Mouse (Mus musculus) midbrain, postnatal 0 days (tissue): ENCODE measurements around the gene Pde6h. TPM values are rescaled to one million over a fixed set of nuclear protein-coding genes. Genes with fewer than 3 reads are reported as not detected.
A peak's percentile ranks its signal among the peaks of the same experiment; 100 is the strongest.

ENCODE experiments used
- ATAC-seq: fragments of 200-750 bp; cut with Nextera tagmentation; 2 replicates; pipeline ENCODE4 v1.8.0; 2017; ENCODE audit warnings: moderate number of reproducible peaks, mild to moderate bottlenecking, moderate TSS enrichment, moderate library complexity; ENCODE audit not compliant: low FRiP score
- DNase-seq: peaks from one replicate; pipeline ENCODE4 v3.0.0-alpha.2; 2015; ENCODE audit warnings: low spot score
- H3K27ac ChIP-seq: fragments of 300-500 bp; sonication (generic); 2 replicates; pipeline ENCODE4 v1.5.1; 2014; ENCODE audit warnings: low read depth, mild to moderate bottlenecking, low read length, mixed read lengths
- H3K27me3 ChIP-seq: fragments of 300-500 bp; sonication (generic); 2 replicates; pipeline ENCODE4 v1.6.1; 2014; ENCODE audit warnings: low read length, control low read depth, mixed read lengths; ENCODE audit not compliant: insufficient read depth
- H3K36me3 ChIP-seq: fragments of 300-500 bp; sonication (generic); 2 replicates; pipeline ENCODE4 v1.6.1; 2014; ENCODE audit warnings: low read length, control low read depth, mixed read lengths; ENCODE audit not compliant: insufficient read depth
- H3K4me1 ChIP-seq: fragments of 300-500 bp; sonication (generic); 2 replicates; pipeline ENCODE4 v1.6.1; 2014; ENCODE audit warnings: mild to moderate bottlenecking, control low read depth, antibody characterized with exemption, low read length, mixed read lengths; ENCODE audit not compliant: insufficient read depth
- H3K4me2 ChIP-seq: fragments of 300-500 bp; sonication (generic); 2 replicates; pipeline ENCODE4 v1.6.1; 2014; ENCODE audit warnings: low read depth, mild to moderate bottlenecking, low read length, mixed read lengths; ENCODE audit not compliant: poor library complexity, severe bottlenecking
- H3K4me3 ChIP-seq: fragments of 300-500 bp; sonication (generic); 2 replicates; pipeline ENCODE4 v1.5.1; 2014; ENCODE audit warnings: low read depth, mild to moderate bottlenecking, low read length, moderate library complexity
- H3K9ac ChIP-seq: fragments of 300-500 bp; sonication (generic); replicated peaks from 2 replicates; pipeline ENCODE4 v1.6.1; 2014; ENCODE audit warnings: mild to moderate bottlenecking, low read length, moderate library complexity, mixed read lengths; ENCODE audit not compliant: poor library complexity, severe bottlenecking
- H3K9me3 ChIP-seq: fragments of 300-500 bp; sonication (generic); 2 replicates; pipeline ENCODE4 v1.6.1; 2016; ENCODE audit warnings: low read length, control low read depth
- CTCF ChIP-seq: IDR thresholded peaks from 2 replicates; pipeline ENCODE4 v1.5.1; 2016; ENCODE audit warnings: antibody characterized with exemption, mild to moderate bottlenecking
- WGBS: fragments of 180-500 bp; shearing (Covaris S2); extraction: QIAGEN DNeasy Blood & Tissue Kit; methylation state at CpG from one replicate; pipeline ENCODE4 v1.1.7; 2014; 5-methylcytosine and 5-hydroxymethylcytosine counted together
- polyA plus RNA-seq: library from polyadenylated mRNA; unstranded; fragments of >200 nt; fragmentation: Nextera tagmentation; extraction: Ambion mirVana; gene quantifications from 2 replicates; pipeline ENCODE4 v1.2.1, GENCODE M21; 2015
- total RNA-seq: library from RNA; depleted of rRNA; stranded (reverse); fragments of >200 nt; gene quantifications from 2 replicates; pipeline ENCODE4 v1.2.3, GENCODE M21; 2014

Gene Pde6h
- total and polyA plus RNA-seq, 2 experiments from 2014 or later = 0.05 to 0.84 TPM

DNA sequence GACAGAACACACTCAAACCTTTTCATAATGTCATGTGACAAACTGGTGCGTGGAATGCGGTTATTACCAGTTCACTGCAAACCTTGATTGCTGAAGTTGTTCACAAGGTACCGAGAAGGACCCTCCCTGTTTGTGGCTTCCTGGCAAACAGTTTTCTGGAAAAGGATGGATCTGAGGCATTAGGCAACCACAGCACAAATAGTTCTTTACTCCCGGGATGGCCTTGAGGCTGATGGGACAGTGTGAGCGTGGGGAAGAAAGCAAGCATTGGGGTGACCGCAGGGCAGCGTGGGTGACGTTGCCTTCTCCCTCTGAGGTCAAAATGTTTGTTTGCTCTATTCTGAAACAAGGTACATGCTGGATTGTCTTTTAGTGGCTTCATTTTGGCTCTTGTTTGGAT is 31.1 kb downstream of the Pde6h start:
- no peak for TF ChIP-seq CTCF
- H3K4me2 ChIP-seq = no peak overlapping the region
- no peaks in the 10 kb centered on the region for H3K4me1 ChIP-seq
- DNase-seq (no peak), ATAC-seq (no peak)
- no peaks in the 10 kb centered on the region for H3K9me3 ChIP-seq
- no peak overlapping the region for H3K4me3 ChIP-seq
- WGBS = 96% methylated on average over 8 of the region's 8 CpGs
- H3K27ac ChIP-seq = no peak overlapping the region
- H3K27me3 ChIP-seq = no peaks in the 10 kb centered on the region
- no peaks in the 10 kb centered on the region for H3K36me3 ChIP-seq
- no peak overlapping the region for H3K9ac ChIP-seq

GRCm38 (mm10) chr6:136955240-136955639 is 31.6 kb downstream of the Pde6h start:
- Histone ChIP-seq H3K36me3 (no peaks in the 10 kb centered on the region), H3K27me3 (no peaks in the 10 kb centered on the region), H3K4me2 (no peak overlapping the region), H3K9ac (no peak overlapping the region), H3K9me3 (no peaks in the 10 kb centered on the region), H3K4me1 (no peaks in the 10 kb centered on the region), H3K27ac (no peak overlapping the region), H3K4me3 (no peak overlapping the region)
- TF ChIP-seq CTCF = no peak
- ATAC-seq = no peak
- WGBS = 87% methylated on average over 3 of the region's 3 CpGs
- no peak for DNase-seq

- TF ChIP-seq CTCF = no peak
- Histone ChIP-seq H3K4me2 (no peak overlapping the region), H3K27ac (no peak overlapping the region), H3K9ac (no peak overlapping the region), H3K27me3 (no peaks in the 10 kb centered on the region), H3K4me3 (no peak overlapping the region), H3K4me1 (no peaks in the 10 kb centered on the region), H3K36me3 (no peaks in the 10 kb centered on the region), H3K9me3 (no peaks in the 10 kb centered on the region)
- ATAC-seq = no peak
- WGBS = 68% methylated on average over 7 of the region's 7 CpGs
- no peak for DNase-seq
Measured at GRCm38 (mm10) chr6:136957062-136957461, 33.4 kb downstream of the Pde6h start.

GRCm38 (mm10) chr6:136959131-136959530 is 35.5 kb downstream of the Pde6h start:
- H3K4me3 ChIP-seq = no peak overlapping the region
- H3K27ac ChIP-seq = no peak overlapping the region
- no peaks in the 10 kb centered on the region for H3K4me1 ChIP-seq
- no peak for TF ChIP-seq CTCF
- H3K9ac ChIP-seq = no peak overlapping the region
- no peak overlapping the region for H3K4me2 ChIP-seq
- H3K36me3 ChIP-seq = no peaks in the 10 kb centered on the region
- ATAC-seq = no peak
- no peak for DNase-seq
- no peaks in the 10 kb centered on the region for H3K9me3 ChIP-seq
- WGBS = 71% methylated on average over 11 of the region's 11 CpGs
- H3K27me3 ChIP-seq = no peaks in the 10 kb centered on the region

DNA sequence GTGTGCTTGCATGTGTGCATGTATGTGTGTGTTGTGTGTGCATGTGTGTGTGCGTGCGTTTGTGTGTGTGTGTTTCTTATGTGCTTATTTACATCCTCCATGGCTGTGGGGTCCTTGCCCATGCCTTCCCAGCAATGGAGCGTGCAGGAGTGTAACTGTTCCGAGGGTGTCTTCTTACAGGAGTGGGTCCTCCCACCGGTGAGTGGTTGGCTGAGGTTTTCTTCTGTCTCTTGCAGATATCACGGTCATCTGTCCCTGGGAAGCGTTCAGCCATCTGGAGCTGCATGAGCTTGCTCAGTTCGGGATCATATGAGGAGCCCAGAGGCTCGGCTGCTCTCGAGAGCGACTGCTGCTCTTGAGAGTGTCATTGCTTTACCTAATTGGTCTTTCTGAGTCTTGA is 39.3 kb downstream of the Pde6h start:
- 90% methylated on average over 11 of the region's 11 CpGs for WGBS
- Histone ChIP-seq H3K4me1 (no peaks in the 10 kb centered on the region), H3K9ac (no peak overlapping the region), H3K27ac (no peak overlapping the region), H3K4me3 (no peak overlapping the region), H3K36me3 (no peaks in the 10 kb centered on the region), H3K9me3 (no peaks in the 10 kb centered on the region), H3K4me2 (no peak overlapping the region), H3K27me3 (no peaks in the 10 kb centered on the region)
- no peak for ATAC-seq
- DNase-seq = no peak
- TF ChIP-seq CTCF = no peak

DNA sequence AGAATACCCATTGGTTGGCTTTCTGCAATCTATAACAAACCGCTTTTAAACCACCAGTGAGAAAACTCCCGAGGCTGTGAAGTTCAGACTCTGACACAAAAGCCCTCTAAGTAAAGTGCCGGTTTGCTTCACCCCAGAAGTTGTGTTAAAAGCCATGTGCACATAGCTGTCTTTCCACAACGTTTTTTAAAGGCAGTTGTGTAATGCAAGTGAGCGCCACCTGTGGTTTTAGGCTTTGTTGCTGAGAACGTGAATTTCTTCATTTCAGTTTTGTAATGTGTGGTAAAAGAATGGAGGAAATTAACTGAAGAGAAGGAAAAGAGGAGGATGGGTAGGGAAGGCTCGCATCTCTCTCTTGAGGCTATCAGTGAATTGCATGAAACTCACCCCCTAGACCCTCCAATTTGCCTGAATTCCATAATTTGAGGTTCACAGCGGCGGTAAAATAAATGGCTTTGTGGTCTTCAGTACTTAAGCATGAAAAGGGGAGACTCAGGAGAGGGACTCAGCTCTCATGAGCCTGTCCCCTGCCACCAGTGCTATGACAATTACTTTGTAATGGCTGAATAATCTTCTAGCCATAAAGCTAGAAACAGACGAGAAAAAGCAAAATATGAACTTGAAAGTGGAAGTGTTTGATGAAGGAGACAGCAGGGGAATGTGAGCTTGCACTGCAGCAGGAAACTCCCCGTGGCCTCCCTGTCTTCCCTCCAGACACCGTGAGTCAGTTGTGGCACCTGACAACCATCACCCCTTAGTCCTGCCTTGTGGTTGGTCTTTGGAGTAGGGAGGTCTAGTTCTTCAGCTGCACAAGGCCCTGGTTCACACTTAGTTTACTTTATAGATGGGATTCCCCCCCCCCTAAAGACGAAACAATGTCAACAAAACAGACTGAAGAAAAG is 41.2 kb downstream of the Pde6h start:
- ATAC-seq (no peak), DNase-seq (no peak)
- no peaks in the 10 kb centered on the region for H3K4me1 ChIP-seq
- WGBS = 70% methylated on average over 13 of the region's 13 CpGs
- H3K27ac ChIP-seq = no peak overlapping the region
- H3K4me3 ChIP-seq = no peak overlapping the region
- H3K27me3 ChIP-seq = no peaks in the 10 kb centered on the region
- TF ChIP-seq CTCF = peak; percentile 40
- no peaks in the 10 kb centered on the region for H3K36me3 ChIP-seq
- no peaks in the 10 kb centered on the region for H3K9me3 ChIP-seq
- H3K9ac ChIP-seq = no peak overlapping the region
- H3K4me2 ChIP-seq = no peak overlapping the region
